Mouse (Mus musculus) left cerebral cortex, adult 2 months (tissue): ENCODE data around the gene Stx19. TPM values are rescaled to one million over a fixed set of nuclear protein-coding genes. Genes with fewer than 3 reads are reported as not detected.

ENCODE experiments used
- DNase-seq, 2 experiments: peaks; one replicate each; pipeline ENCODE4 v3.0.0; 2021 to 2022; ENCODE audit warnings: low spot score in 2 of 2, mixed read lengths in 1 of 2; ENCODE audit errors: extremely low spot score in 1 of 2
- H3K27ac ChIP-seq: fragments of 200-600 bp; 2 replicates; pipeline ENCODE4 v1.8.1; 2022
- H3K4me3 ChIP-seq: fragments of 200-600 bp; 2 replicates; pipeline ENCODE4 v1.8.1; 2022
- CTCF ChIP-seq: fragments of 200-600 bp; IDR thresholded peaks from 2 replicates; pipeline ENCODE4 v1.8.1; 2022; ENCODE audit warnings: antibody characterized with exemption, mild to moderate bottlenecking, moderate library complexity
- intact Hi-C: fragments of 180-260 bp; cut with DNase I; formaldehyde crosslinking; loops from one replicate; pipeline ENCODE4 v1.15.1; 2025
- microRNA-seq, 2 experiments: library from miRNA; unstranded; fragments of <30 nt; microRNA quantifications; one replicate each; pipeline ENCODE4 v1.2.0; 2021
- total RNA-seq, 2 experiments: library from RNA; stranded (reverse); gene quantifications; 2 replicates each; pipeline ENCODE4 v1.2.3; 2021

Gene Stx19
- total RNA-seq, 2 experiments from 2014 or later = not detected

DNA sequence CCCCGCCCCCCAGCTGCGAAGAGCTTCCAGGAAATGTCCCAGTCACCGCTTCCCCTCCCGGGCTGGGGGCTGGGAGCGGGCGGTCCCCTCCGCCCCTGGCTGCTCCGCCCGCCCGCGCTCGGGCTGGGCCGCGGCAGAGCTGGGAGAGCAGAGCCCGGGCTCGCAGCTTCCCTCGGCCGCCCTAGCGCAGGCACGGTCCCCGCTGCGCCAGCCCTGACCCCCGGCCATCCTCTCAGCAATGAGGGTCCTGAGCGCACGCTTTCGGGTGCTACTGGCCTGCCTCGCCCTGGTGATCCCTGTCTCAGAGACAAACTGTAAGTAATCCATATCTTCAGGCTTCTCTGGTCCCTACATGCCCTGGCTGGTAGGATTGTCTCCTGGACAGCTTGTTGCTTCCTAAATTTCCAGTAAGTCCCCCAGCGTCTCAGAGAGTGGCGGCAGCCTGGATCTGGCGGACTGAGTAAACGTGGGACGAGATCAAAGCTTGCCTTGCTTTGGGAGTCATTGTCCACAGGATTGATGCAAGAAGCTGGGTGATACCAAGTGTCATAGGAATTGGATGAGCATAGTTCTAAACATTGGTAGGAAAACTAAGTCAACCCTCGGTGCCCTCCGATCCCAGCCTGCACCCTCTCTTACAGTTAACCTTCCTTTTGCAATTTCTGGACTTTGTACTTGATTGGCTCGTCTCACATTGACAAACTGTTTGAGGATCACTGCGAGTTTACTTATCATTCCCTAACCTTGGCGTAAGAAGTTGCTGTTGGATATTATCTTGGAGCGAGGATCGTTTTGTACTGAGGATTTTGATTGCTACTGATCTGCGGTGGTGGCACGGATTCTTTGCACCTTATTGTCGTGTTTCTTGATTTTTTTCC lies 40.0 kb downstream of the Stx19 start, which contains the start of gene Pros1:
Pros1 (plus strand) TSS at position 117 of the 878 bp plus-strand sequence.
- peak within 1 kb of the TSS; percentile 80 for H3K27ac ChIP-seq
- peak; percentile 44 to 50 for DNase-seq
- intact Hi-C loops = no loop called here
- TF ChIP-seq CTCF = no peak
- H3K4me3 ChIP-seq = peak within 1 kb of the TSS; percentile 73

DNA sequence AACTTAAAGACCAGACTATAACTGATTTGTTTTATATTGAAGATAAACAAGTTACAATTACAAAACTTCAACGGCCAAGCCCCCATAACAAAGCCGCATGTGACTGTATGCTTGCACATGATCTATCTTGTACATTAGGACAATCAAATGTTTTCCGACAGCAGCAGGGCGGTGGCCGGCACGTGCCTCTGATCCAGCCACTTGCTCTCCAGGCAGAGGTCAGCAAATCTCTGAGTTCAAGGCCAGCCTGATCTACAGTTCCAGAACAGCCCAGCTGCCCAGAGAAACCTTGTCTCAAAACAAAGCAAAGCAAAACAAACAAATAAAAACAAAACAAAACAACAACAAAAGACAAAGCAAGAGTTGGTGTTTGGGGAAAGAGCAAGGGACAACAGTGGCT lies 40.9 kb downstream of the Stx19 start:
- no peak for TF ChIP-seq CTCF
- intact Hi-C loops = no loop called here

DNA sequence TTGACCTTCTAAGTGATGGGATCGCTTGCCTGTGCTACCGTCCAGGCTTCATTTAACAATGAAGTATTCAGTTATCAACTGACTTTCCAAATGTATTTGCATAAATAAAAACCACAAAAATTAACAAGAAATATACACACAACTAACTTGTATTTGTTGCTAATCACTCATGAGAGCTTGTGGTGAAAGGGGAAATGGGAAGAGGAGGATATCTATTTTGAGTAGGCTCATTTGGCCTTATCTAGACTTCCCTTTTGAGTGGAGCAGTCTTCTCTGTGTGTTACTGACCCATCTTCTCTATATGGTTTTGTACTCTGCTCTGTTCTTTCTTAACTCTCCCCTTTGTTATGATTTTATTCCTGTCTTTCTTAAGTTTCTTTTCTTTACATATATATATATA lies 41.8 kb downstream of the Stx19 start:
- no peak overlapping the region for H3K27ac ChIP-seq
- TF ChIP-seq CTCF = no peak
- no peak overlapping the region for H3K4me3 ChIP-seq
- no peak for DNase-seq
- intact Hi-C loops = no loop called here

More for the DNA sequence above, 40.9 kb downstream of the Stx19 start:
- no peak for DNase-seq
- Histone ChIP-seq H3K4me3 (no peak overlapping the region), H3K27ac (no peak overlapping the region)

DNA sequence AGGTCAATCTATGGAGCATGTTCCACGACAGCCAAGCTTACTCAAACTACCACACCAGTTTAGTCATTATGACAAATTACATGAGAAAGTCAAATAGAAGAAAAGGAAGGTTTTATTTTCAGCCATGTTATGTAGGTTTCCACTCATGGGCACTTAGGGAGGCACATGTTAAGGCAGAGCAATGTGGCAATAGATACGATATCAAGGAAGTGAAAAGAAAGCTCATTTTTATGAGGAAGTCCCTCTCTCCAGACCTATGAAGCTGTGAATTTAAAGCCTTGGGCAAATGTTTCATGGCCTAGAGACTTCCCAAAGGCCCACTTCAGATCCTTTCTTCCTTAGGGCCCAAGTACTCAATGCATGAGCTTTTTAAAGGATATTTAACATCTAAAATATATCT lies 43.0 kb downstream of the Stx19 start:
- TF ChIP-seq CTCF = no peak
- Histone ChIP-seq H3K4me3 (no peak overlapping the region), H3K27ac (no peak overlapping the region)
- intact Hi-C loops = no loop called here
- DNase-seq = no peak

DNA sequence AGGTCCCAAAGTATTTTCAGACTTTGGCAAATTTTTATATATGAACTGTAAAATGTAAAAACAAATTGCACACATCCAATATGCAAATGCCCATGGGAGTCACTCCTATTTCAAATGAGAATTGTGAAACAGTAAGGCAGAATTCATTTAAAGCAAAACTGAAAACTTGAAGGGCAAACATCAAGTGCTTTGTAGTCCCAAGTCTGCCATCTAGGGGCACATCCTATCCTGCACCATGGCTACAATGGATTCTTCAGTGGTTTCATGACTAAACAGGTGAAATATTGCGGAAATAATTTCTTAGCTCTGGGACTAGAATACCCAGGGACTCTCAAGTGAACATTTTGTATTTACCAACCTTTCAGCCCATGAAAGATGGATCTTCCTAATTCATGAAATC lies 43.5 kb downstream of the Stx19 start:
- Histone ChIP-seq H3K4me3 (no peak overlapping the region), H3K27ac (no peak overlapping the region)
- peak; percentile 59 for TF ChIP-seq CTCF
- DNase-seq = no peak
- intact Hi-C loops = no loop called here

DNA sequence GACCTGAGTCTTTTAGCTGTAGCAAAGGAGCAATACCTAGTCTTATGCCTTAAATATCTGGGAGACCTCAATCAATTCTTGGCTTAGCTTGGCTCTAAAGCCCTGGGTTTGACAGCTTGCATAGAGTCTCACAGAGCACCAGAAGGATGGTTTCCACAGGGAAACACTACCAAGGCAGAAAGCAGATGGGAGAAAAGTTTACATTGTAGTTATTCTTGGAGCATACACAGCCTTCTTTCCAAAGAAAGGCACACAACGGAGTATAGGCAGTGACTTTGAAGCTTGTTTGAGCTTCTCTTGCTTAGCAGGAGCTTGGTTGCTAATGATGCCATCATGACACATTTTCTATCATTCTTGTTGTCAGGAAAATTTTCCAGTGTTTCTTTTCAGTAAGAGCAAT lies 45.7 kb downstream of the Stx19 start:
- no peak for DNase-seq
- Histone ChIP-seq H3K4me3 (no peak overlapping the region), H3K27ac (no peak overlapping the region)
- intact Hi-C loops = no loop called here
- no peak for TF ChIP-seq CTCF

DNA sequence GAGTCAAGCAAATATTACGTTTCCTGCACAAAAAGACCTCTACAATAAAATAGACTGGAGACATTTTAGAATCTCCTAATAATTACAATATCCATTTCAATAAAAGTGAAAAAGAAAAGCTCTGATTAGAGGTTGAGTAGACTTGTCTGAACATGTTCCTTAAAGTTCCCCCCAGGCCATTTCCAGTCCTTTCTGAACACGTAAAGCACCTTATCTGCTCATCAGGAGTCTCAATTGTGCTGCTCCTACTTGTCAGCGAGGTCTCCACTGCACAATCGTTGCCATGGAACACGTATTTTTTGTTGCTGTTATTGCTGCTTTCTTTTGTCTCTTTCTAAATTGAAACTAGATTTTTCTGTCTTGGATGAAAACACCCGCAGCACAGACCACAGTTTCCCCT lies 47.0 kb downstream of the Stx19 start:
- intact Hi-C loops = no loop called here
- H3K27ac ChIP-seq = no peak overlapping the region
- TF ChIP-seq CTCF = no peak
- DNase-seq = no peak
- no peak overlapping the region for H3K4me3 ChIP-seq

DNA sequence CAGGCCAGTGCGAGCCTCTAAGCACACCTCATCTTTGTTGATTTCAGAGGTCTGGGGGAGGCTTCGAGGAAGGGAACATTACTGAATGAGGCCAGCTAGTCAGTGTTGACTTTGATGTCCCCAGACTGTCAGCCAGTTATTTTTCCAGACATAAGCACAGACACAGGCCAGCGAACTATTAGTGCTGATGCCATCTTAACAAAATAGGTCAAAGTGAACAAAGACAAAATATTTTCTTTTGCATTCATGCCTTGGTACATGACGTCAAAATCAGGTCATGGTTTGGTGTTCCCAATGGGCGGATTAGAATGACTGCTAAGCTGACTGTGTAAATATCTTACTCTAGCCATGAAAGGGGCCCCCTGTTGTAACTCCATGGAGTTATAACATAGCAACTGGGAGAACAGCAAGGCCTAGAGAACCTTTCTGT lies 58.2 kb downstream of the Stx19 start:
- no peak for DNase-seq
- TF ChIP-seq CTCF = no peak
- no peak overlapping the region for H3K27ac ChIP-seq
- no peak overlapping the region for H3K4me3 ChIP-seq
- intact Hi-C loops = no loop called here

DNA sequence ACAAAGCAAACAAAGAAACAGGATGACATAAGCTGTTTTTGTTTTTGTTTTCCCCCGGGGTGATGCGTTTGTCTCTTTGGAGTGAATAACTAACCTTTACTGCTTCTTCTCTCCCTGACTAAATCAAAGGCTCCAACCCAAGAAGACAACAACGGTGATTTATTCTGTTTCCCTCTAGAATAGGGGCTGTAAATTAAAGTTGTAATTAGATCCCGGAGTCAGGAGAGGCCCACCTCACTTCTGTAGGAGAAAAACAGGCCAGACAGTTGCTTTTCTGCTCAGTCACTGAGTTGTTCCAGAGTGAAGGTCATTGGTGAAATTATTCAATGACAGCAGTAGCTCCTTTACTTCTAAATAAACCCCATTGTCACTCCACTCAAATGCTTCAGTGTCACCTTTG lies 58.7 kb downstream of the Stx19 start:
- no peak for DNase-seq
- intact Hi-C loops = no loop called here
- H3K4me3 ChIP-seq = no peak overlapping the region
- TF ChIP-seq CTCF = no peak
- no peak overlapping the region for H3K27ac ChIP-seq

Small RNAs within 50 kb of the gene (microRNA-seq; reads per million reads assigned to microRNA genes)
- gene Gm25986 = 0 reads per million in 2 experiments

Other genes starting within 250 kb of the Stx19 start
- 10 to 100 TPM in 1 of 2 experiments, 1 to 10 TPM in 1; 8.2 to 12.7 TPM for gene Nsun3, start 27.9 kb upstream of the Stx19 start, total RNA-seq
- gene Arl13b, start 32.4 kb downstream of the Stx19 start, total RNA-seq = 10 to 100 TPM in 1 of 2 experiments, 1 to 10 TPM in 1; 10.0 to 12.5 TPM
- 1 to 10 TPM; 8.7 to 9.4 TPM for gene Pros1, start 39.6 kb downstream of the Stx19 start, total RNA-seq